ENCODE assay signal across 9 mouse cellular contexts in genomic region chr5:133173155-133173723, GRCm38 (mm10).
DNase-seq lines count a peak whose midpoint lies in the region; ATAC-seq and TF ChIP-seq lines count a peak whose summit lies in the region.
"Had no signal": no experiment of that assay in that cellular context is flagged by ENCODE, and none has a peak within 500 bp of the region (broad histone marks: within the 10 kb centered on the region; RNA-seq: fewer than 3 reads in every experiment).

No protein-coding gene starts in this region.

- no peaks in the 10 kb centered on the region for H3K9me3 ChIP-seq in midbrain, embryonic 13.5 days
- no peaks in the 10 kb centered on the region for H3K9me3 ChIP-seq in midbrain, embryonic 11.5 days (ENCODE audit: control insufficient read depth, low read length)
- no peaks in the 10 kb centered on the region for H3K9me3 ChIP-seq in limb, embryonic 14.5 days (ENCODE audit: control insufficient read depth, low read length)

- WGBS in midbrain, embryonic 13.5 days: 55% methylated on average over 6 of the region's 6 CpGs
- 55% methylated on average over 6 of the region's 6 CpGs for WGBS in midbrain, embryonic 11.5 days
- WGBS in limb, embryonic 14.5 days: 26% methylated on average over 6 of the region's 6 CpGs

- DNase-seq in midbrain, embryonic 11.5 days (ENCODE audit: low spot score, missing footprints): no peak
- DNase-seq in embryo, embryonic 10.5 days (ENCODE audit: low spot score): peak; percentile 47
- DNase-seq in gastrocnemius, postnatal 4 days (ENCODE audit: low spot score in 2 of 2): peak; percentile 46 to 83
- DNase-seq in kidney, adult 18-20 months: peak; percentile 47
- peak; percentile 88 for DNase-seq in limb, embryonic 14.5 days (ENCODE audit: low spot score)
- peak; percentile 61 for DNase-seq in retina, postnatal 1 day
- no peak for DNase-seq in c-Kit-positive CD71-positive TER-119-positive erythroid progenitor cells, embryonic 14.5 days (ENCODE audit: low spot score)

- no peak overlapping the region for H3K27ac ChIP-seq in midbrain, embryonic 13.5 days
- no peak overlapping the region for H3K27ac ChIP-seq in midbrain, embryonic 11.5 days (ENCODE audit: low read depth, low read length)
- H3K27ac ChIP-seq in limb, embryonic 14.5 days (replicated peaks; ENCODE audit: low read depth, low read length): no peak overlapping the region
- H3K27ac ChIP-seq: layer of hippocampus, adult 2 months had no signal

- no peaks in the 10 kb centered on the region for H3K36me3 ChIP-seq in midbrain, embryonic 13.5 days
- no peaks in the 10 kb centered on the region for H3K36me3 ChIP-seq in midbrain, embryonic 11.5 days (ENCODE audit: control insufficient read depth, insufficient read depth, low read length)
- no peaks in the 10 kb centered on the region for H3K36me3 ChIP-seq in limb, embryonic 14.5 days (ENCODE audit: control insufficient read depth, insufficient read depth, low read length)

- TF ChIP-seq POLR2A in limb, embryonic 14.5 days (IDR thresholded peaks at IDR 0.05; ENCODE audit: borderline replicate concordance, extremely low read depth, insufficient read depth, insufficient read length): no peak

- H3K4me3 ChIP-seq in midbrain, embryonic 13.5 days (replicated peaks): no peak overlapping the region
- no peak overlapping the region for H3K4me3 ChIP-seq in midbrain, embryonic 11.5 days (ENCODE audit: low read depth, low read length)
- no peak overlapping the region for H3K4me3 ChIP-seq in limb, embryonic 14.5 days (replicated peaks; ENCODE audit: low read length)
- H3K4me3 ChIP-seq: layer of hippocampus, adult 2 months had no signal

- no peak overlapping the region for H3K9ac ChIP-seq in midbrain, embryonic 13.5 days (replicated peaks)
- no peak overlapping the region for H3K9ac ChIP-seq in midbrain, embryonic 11.5 days (ENCODE audit: low read length)
- no peak overlapping the region for H3K9ac ChIP-seq in limb, embryonic 14.5 days (ENCODE audit: low read depth, low read length, severe bottlenecking)

- no peaks in the 10 kb centered on the region for H3K27me3 ChIP-seq in midbrain, embryonic 13.5 days
- H3K27me3 ChIP-seq in midbrain, embryonic 11.5 days (ENCODE audit: control insufficient read depth, insufficient read depth, low read length): no peaks in the 10 kb centered on the region
- no peaks in the 10 kb centered on the region for H3K27me3 ChIP-seq in limb, embryonic 14.5 days (ENCODE audit: control insufficient read depth, insufficient read depth, low read length)

- no peaks in the 10 kb centered on the region; the same call in 1 of the 2 replicates for H3K4me1 ChIP-seq in midbrain, embryonic 13.5 days (replicated peaks)
- H3K4me1 ChIP-seq in midbrain, embryonic 11.5 days (ENCODE audit: control insufficient read depth, insufficient read depth, low read length): no peaks in the 10 kb centered on the region
- H3K4me1 ChIP-seq in limb, embryonic 14.5 days (ENCODE audit: control insufficient read depth, insufficient read depth, low read length): peaks cover 11% of the 10 kb centered on the region

- ATAC-seq in midbrain, embryonic 13.5 days: 0 out of 2 replicates have a peak, but pooled peaks have one; percentile 40
- no peak for ATAC-seq in midbrain, embryonic 11.5 days (ENCODE audit: low FRiP score)
- ATAC-seq in limb, embryonic 14.5 days (ENCODE audit: low FRiP score, low read depth): peak; percentile 86

- no peak overlapping the region for H3K4me2 ChIP-seq in midbrain, embryonic 13.5 days (replicated peaks)
- H3K4me2 ChIP-seq in midbrain, embryonic 11.5 days: no peak overlapping the region
- no peak overlapping the region for H3K4me2 ChIP-seq in limb, embryonic 14.5 days (replicated peaks; ENCODE audit: low read depth, low read length, severe bottlenecking)

Comparison
In these comparisons a context has a peak if more than half of its experiments do, and no peak if none do; other contexts are left out.
1. DNase-seq: peak in embryo, embryonic 10.5 days (single experiment), gastrocnemius, postnatal 4 days (2 of 2), kidney, adult 18-20 months (single experiment), limb, embryonic 14.5 days (single experiment) and retina, postnatal 1 day (single experiment); none in midbrain, embryonic 11.5 days (single experiment) and c-Kit-positive CD71-positive TER-119-positive erythroid progenitor cells, embryonic 14.5 days (single experiment).